Mouse (Mus musculus) ES-Bruce4 (cell line): Measurements from ENCODE around the gene Evx2. TPM values are rescaled to one million over a fixed set of nuclear protein-coding genes. Genes with fewer than 3 reads are reported as not detected.

Source experiments
- H3K27ac ChIP-seq: 2 replicates; pipeline ENCODE4 v1.5.1; 2012; ENCODE audit warnings: low read length, inconsistent platforms; ENCODE audit not compliant: insufficient read depth
- H3K27me3 ChIP-seq: 2 replicates; pipeline ENCODE4 v1.6.1; 2012; ENCODE audit warnings: mild to moderate bottlenecking, low read length, inconsistent platforms; ENCODE audit not compliant: control insufficient read depth, poor library complexity, insufficient read depth, severe bottlenecking
- H3K36me3 ChIP-seq: 2 replicates; pipeline ENCODE4 v1.6.1; 2012; ENCODE audit warnings: inconsistent platforms, mild to moderate bottlenecking, low read length, moderate library complexity; ENCODE audit not compliant: control insufficient read depth, poor library complexity, insufficient read depth, severe bottlenecking
- H3K4me1 ChIP-seq: one replicate; pipeline ENCODE4 v1.8.1; 2011; ENCODE audit warnings: low read length; ENCODE audit not compliant: control insufficient read depth, insufficient read depth
- H3K4me3 ChIP-seq: 2 replicates; pipeline ENCODE4 v1.5.1; 2011; ENCODE audit warnings: low read depth, mild to moderate bottlenecking, low read length
- H3K9ac ChIP-seq: 2 replicates; pipeline ENCODE4 v1.6.1; 2012; ENCODE audit warnings: low read depth, mild to moderate bottlenecking, inconsistent platforms; ENCODE audit not compliant: poor library complexity, severe bottlenecking
- H3K9me3 ChIP-seq: replicated peaks from 2 replicates; pipeline ENCODE4 v1.6.1; 2012; ENCODE audit warnings: mild to moderate bottlenecking, low read length, inconsistent platforms; ENCODE audit not compliant: control insufficient read depth, poor library complexity, insufficient read depth, severe bottlenecking
- CTCF ChIP-seq: IDR thresholded peaks from one replicate; pipeline ENCODE4 v1.8.1; 2011; ENCODE audit warnings: low read depth, low read length
- EP300 ChIP-seq: IDR thresholded peaks from 2 replicates; pipeline ENCODE4 v1.6.1; 2011; ENCODE audit warnings: low read depth, low read length; ENCODE audit not compliant: insufficient read depth
- POLR2A ChIP-seq: IDR thresholded peaks from one replicate; pipeline ENCODE4 v1.8.1; 2011; ENCODE audit warnings: low read length; ENCODE audit not compliant: insufficient read depth
- polyA plus RNA-seq: library from polyadenylated mRNA; stranded (reverse); fragments of >200 nt; gene quantifications from 2 replicates; pipeline ENCODE4 v1.2.4, GENCODE M21; 2011; ENCODE audit warnings: low read depth; ENCODE audit not compliant: missing spikeins, insufficient read depth, insufficient read length

Gene Evx2
- polyA plus RNA-seq, 1 experiment = not detected

DNA sequence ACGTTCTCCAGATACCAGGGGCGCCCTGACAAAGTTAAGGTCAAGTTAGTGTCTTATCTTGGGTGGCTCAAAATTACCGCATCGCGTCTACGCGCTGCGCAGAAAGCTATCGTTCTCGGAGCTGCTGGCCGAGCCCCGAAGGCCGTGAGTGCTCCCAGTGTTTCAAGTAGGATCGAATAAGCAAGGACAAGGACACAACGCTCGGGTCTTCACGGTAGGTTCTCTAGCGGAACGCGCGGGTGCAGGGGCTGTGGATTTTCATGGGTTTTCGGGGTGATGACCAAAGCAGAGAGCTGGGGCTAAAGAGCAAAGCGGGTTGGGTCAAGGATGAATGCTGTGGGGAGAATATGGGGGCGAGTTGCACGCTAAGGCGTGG is 20.2 kb upstream of the Evx2 start:
- Histone ChIP-seq H3K4me1 (no peaks in the 10 kb centered on the region), H3K9ac (no peak overlapping the region), H3K4me3 (peak overlapping the region; percentile 9; the same call in 1 of the 2 replicates), H3K36me3 (no peaks in the 10 kb centered on the region), H3K27ac (no peak overlapping the region), H3K27me3 (peaks cover 64% of the 10 kb centered on the region), H3K9me3 (no peaks in the 10 kb centered on the region)
- no peak for TF ChIP-seq POLR2A

DNA sequence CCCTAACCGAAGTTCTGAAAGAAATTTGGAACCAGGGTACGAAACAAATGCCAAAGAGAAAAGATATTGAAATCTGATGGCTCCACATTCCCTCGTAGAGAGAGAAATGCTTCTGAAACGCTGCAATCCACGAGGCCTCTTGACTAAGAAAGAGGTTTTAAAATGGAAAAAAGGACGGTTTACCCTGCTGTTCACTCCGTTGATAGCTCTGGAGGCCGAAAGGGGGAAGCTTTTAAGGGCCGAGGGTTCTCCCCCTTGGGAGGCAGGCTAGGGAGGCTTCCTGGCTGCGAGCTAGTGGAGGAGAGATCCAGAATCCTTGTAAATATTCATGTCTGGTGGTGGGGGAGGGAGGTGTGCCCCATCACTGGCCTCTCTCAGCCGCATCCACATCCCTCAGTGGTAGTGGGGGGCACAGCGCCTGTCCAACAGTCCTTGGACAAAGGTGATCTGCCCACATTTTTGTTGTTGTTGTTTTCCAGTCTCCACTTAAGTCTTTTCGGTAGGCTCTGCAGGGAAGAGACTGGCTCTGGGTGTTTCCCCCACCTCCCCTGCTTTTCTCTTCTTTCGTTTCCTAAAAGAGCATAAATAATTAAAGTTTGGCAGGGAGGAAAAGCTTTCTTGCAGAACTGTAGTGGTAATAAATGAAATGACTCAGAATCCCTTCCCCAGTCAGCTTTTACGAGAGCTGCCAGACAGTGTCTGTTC is 19.7 kb upstream of the Evx2 start, which contains the start of gene Hoxd11:
Gene Hoxd11, plus strand, starts transcription at position 667 of the 705 bp plus-strand sequence.
- H3K9ac ChIP-seq = no peak within 1 kb of the TSS
- peaks cover 64% of the 10 kb centered on the region for H3K27me3 ChIP-seq
- no peaks in the 10 kb centered on the region for H3K36me3 ChIP-seq
- TF ChIP-seq POLR2A (no peak), CTCF (no peak), EP300 (no peak)
- H3K9me3 ChIP-seq = no peaks in the 10 kb centered on the region
- no peak within 1 kb of the TSS for H3K27ac ChIP-seq
- no peaks in the 10 kb centered on the region for H3K4me1 ChIP-seq
- peak within 1 kb of the TSS; percentile 9; the same call in 1 of the 2 replicates for H3K4me3 ChIP-seq

DNA sequence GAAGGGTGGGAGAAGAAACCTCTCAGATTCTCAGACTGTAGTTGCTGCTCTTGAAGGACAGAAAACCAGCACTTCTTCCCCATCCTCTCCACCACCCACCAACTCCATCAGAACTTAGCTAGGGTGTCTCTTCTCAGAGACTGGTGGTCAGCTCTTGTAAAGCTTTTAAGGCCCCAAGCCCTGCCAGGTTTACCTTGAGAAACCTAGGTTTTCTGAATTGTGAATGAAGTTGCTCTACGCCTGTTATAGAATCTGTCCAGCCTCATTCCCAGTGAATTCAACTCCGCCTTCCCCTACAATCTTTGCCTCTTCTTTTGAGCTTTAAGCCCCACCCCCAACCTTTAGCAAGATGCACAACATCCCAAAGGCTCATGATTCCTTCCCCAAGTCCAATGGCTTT is 17.7 kb upstream of the Evx2 start:
- no peak overlapping the region for H3K27ac ChIP-seq
- H3K9me3 ChIP-seq = no peaks in the 10 kb centered on the region
- H3K4me3 ChIP-seq = no peak overlapping the region
- H3K4me1 ChIP-seq = peaks cover 2% of the 10 kb centered on the region
- H3K27me3 ChIP-seq = peaks cover 62% of the 10 kb centered on the region
- H3K36me3 ChIP-seq = no peaks in the 10 kb centered on the region
- TF ChIP-seq POLR2A (no peak), EP300 (no peak), CTCF (no peak)
- no peak overlapping the region for H3K9ac ChIP-seq

DNA sequence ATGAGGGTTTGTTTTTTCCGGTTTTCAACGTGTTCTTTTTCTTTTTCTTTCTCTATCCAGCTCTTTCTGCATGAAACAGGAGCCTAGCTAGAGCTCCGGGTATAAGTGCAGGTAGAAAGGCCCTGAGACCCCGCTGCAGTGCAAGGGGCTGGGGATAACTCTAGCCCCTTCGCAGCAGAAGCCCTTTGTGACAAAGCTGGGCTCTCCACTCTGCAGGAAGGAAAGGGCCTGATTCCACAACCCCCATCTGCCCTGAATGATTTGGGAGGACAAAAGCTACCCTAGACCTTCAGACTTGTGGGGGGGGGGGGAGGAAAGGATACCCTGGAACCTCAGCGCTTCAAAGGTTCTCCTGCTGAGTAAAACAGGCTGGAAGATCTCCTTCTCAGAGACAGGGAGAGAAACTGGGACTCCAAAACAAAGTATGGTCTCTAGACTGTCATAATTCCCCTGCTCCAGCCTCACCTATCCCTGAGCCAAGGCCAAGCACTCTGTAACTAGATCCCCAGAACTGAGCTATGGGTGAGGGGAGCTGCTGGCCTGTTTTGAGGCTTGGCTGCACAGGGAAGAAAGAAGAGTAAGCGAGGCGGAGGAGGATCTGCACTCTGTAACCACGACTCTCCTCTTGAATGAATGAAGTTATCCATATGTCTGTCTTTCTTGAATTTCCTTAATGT is 17.2 kb upstream of the Evx2 start:
- H3K27ac ChIP-seq = no peak overlapping the region

DNA sequence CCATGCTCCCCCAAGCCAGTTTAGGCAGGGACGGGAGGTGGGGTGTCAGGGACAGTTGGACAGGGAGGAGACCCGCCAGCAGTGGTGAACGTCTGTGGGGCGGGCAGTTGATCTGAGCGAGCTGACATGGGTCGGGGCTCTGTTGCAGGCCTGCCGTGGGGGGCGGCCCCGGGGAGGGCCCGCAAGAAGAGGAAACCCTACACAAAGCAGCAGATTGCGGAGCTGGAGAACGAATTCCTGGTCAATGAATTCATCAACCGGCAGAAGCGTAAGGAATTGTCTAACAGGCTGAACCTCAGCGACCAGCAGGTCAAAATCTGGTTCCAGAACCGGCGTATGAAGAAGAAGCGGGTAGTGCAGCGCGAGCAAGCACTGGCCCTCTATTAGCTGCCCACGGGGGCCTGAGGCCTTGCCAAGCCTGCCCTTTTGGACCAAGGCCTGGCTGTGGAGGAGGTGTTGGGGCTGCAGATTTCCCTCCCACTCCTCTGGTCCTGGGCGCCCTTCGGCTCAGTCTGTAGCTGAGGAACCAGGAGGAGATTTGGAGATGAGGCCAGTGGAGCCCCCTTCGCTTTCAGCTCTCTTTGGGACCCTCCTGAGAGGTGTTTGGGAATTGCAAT is 16.4 kb upstream of the Evx2 start:
- H3K27ac ChIP-seq = no peak overlapping the region
- H3K4me1 ChIP-seq = peaks cover 2% of the 10 kb centered on the region
- TF ChIP-seq EP300 (no peak), POLR2A (no peak), CTCF (no peak)
- H3K27me3 ChIP-seq = peaks cover 61% of the 10 kb centered on the region
- no peak overlapping the region for H3K9ac ChIP-seq
- 0 out of 2 replicates have a peak overlapping the region, but pooled peaks have one; percentile 5 for H3K4me3 ChIP-seq
- no peaks in the 10 kb centered on the region for H3K9me3 ChIP-seq
- H3K36me3 ChIP-seq = no peaks in the 10 kb centered on the region

More for the DNA sequence above, 17.2 kb upstream of the Evx2 start:
- H3K4me1 ChIP-seq = peaks cover 2% of the 10 kb centered on the region
- no peaks in the 10 kb centered on the region for H3K36me3 ChIP-seq
- H3K9me3 ChIP-seq = no peaks in the 10 kb centered on the region
- H3K9ac ChIP-seq = no peak overlapping the region
- no peak overlapping the region for H3K4me3 ChIP-seq
- H3K27me3 ChIP-seq = peaks cover 63% of the 10 kb centered on the region
- no peak for TF ChIP-seq CTCF
- TF ChIP-seq EP300 = no peak
- TF ChIP-seq POLR2A = no peak
